Mouse (Mus musculus) brain, embryonic 14.5 days (tissue): Measurements from ENCODE around the gene Coq4.

Experiments used
- CTCF ChIP-seq: fragments of 200-500 bp; IDR thresholded peaks from 2 replicates; pipeline ENCODE4 v1.5.1; 2012; ENCODE audit warnings: inconsistent platforms, mild to moderate bottlenecking, moderate library complexity, borderline replicate concordance; ENCODE audit not compliant: insufficient read depth, insufficient read length; ENCODE audit errors: extremely low read depth
- POLR2A ChIP-seq: fragments of 200-500 bp; IDR thresholded peaks from 2 replicates; pipeline ENCODE4 v1.6.1; 2012; ENCODE audit warnings: mild to moderate bottlenecking, inconsistent platforms, borderline replicate concordance; ENCODE audit not compliant: poor library complexity, insufficient read depth, insufficient read length, severe bottlenecking; ENCODE audit errors: extremely low read depth

DNA sequence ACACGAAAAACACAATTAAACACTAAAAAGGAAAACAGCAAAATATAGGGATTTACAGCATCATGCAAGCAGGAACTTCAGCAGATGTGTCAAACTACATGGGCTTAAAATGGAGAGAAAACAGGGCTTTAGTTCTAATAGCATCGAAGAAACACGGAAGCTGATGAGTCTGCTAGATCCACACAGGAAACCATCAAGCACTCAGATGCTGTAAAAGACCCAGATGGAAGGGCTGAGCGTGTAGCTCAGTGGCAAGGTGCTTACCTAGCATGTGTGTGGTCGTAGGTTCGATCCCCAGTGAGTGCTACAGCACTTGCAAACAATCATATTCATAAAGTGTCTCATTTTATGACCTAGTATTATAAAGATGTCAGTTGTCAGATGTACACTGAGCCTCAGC is 46.1 kb upstream of the Coq4 start:
- TF ChIP-seq CTCF = no peak
- no peak for TF ChIP-seq POLR2A
